Mouse (Mus musculus) kidney, postnatal 14 days (tissue): Measurements from ENCODE around the gene Copg1.
A peak's percentile ranks its signal among the peaks of the same experiment; 100 is the strongest.
"Not testable (repeated sequence)": the region's sequence is repeated elsewhere in the genome, so short reads cannot be mapped to it uniquely, and the experiment has no call there.

Experiments used
- DNase-seq: peaks from one replicate; pipeline ENCODE4 v3.0.0; 2022; ENCODE audit warnings: mixed read lengths

Gene Copg1

DNA sequence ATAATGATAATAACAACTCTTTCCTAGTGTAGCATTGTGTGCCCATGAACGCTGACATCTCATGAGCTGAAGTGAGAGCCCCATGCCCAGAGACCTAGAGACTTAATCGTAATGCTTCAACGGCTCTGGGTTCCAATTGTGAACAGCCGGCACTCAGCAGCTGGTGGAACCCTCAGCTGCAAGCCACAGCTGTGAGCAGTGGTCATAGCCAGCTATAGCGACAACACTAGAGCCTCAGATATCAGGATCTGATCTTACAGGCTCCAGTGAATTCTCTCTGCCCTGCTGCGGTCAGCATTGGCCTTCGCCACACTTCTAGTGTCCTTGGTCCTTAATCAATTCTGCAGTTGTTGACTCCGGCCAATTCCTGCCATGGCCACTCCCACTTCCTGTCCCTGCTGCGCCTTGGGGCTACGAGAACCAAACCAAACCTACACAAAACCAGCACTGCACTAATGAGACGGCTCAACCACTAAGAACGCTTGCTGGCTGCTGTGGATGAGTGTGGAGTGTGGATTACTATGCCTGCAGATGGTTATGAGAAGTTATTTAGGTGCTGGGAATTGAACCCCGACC, 11.5 kb upstream of the Copg1 start:
- DNase-seq, result peak; percentile 72

DNA sequence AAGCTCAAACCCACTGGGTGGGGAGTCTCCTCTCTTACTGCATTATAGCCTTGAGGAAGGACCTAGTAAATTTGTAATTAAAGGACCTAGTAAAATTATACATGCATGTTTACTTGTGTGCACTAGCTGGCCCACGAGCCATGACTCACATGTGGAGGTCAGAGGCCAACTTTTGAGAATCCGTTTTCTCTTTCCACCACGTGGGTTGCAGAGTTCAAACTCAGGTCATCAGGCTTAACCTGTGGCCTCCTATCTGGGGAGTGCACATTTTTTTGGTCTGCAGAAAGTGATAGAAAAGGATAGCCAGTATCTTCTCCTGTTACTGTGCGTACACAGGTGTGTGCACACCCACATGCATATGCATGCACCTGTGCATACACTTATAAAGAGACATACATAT, 8.6 kb upstream of the Copg1 start:
- no peak for DNase-seq

DNA sequence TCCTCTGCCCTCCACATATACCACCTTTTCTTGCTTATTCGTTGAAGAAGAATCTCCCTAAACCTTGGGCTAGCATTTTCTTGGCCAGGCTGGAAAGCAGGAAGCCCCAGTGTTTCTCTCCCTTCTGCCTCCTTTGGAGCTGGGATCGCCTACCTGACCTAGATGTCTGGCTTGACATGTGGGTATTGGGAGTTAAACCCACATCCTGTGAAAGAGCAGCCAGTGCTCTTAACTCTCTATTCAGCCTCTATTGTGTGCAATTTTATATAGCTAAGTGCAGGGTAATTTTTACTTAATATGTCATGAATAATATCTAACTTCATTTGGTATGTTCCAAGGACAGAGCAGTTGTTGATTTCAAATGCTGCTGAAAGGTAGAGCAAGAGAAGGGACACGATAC, 8.0 kb upstream of the Copg1 start:
- no peak for DNase-seq

DNA sequence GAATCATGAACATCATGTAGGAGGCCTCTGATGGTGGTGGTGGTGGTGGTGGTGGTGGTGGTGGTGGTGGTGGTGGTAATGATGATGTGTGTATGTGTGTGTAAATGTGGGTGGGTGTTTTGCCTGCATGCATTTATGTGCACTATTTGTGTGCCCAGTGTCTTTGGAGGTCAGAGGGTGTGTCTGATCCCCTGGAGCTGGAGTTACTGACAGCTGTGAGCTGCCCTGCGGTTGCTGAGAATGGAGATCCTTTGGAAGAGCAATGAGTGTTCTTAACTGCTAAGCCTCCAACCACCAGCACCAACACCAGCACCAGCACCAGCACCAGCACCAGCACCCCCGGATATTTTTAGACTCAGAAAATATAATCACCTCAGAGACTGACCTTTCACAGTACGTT, 5.4 kb upstream of the Copg1 start:
- no peak for DNase-seq

DNA sequence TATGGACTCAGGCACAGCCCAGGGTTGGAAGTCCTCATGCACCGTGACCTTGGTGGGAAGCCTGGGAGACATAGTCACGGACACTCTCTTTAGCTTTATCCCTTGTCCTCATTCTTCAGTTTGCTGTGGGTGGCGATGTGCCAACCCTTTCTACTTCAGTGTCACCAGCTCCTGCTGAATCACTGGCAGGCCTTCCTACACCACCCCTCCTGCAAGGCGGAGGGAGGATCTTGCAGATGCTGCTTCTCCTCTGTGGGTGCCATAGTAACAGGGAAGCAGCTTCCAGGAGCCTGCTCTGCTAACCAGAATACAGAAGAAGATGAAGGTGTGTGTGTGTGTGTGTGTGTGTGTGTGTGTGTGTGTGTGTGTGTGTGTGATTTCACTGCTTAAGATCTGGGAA, 4.8 kb upstream of the Copg1 start:
- no peak for DNase-seq

DNA sequence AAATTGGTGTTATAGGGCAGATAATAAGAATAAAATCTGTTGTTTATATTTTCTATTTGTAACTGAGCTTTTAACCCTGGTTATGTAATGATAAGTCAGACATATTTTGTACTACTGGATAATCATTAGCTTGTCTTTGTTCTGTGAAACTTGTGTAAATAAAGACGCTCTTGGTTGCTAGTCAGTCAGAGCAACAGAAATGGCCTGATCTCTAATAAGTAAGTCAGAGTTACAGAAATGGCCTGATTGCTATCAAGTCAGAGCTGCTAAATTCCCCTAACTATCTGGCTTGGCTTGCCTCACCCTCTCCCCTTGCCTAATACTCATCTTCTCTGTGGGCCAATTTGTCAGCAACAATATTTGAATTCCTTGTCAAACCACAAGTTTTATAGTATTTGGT, 893 bp upstream of the Copg1 start:
- DNase-seq, result no peak

DNA sequence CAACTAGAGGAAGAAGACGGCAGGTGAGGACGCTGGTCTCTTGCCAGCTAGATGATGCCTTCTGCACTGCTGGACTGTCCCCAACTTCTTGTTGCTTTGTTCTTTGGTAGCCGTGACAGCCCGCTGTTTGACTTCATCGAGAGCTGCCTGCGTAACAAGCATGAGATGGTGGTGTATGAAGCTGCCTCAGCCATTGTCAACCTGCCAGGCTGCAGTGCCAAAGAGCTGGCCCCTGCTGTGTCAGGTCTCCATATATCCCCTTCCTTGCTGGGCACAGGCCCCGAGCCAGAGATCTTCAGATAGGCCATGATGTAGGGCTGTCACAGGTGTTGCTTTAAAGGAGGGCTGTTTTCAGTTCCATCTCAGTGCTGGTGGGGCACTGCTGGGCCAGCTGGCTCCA, 6.3 kb downstream of the Copg1 start:
- no peak for DNase-seq

DNA sequence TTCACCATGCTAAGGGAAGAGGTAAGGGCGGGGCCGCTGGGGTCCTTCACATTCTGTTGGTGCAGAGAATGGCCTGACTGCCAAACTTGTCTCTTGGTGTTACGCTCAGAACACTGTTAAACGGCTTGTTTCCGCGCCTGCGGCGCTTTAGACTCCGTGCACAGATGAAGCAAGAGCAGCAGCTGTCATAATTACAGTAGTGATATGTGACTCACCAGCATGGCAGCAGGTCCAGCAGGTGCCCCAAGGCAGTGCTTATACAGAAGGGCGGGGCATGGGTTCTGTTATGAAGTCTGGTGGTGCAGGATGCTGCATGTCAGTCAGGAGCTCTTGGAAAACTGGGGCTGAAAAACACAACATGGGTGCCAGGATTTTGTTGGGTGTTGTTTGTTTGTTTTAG, 10.4 kb downstream of the Copg1 start:
- no peak for DNase-seq

DNA sequence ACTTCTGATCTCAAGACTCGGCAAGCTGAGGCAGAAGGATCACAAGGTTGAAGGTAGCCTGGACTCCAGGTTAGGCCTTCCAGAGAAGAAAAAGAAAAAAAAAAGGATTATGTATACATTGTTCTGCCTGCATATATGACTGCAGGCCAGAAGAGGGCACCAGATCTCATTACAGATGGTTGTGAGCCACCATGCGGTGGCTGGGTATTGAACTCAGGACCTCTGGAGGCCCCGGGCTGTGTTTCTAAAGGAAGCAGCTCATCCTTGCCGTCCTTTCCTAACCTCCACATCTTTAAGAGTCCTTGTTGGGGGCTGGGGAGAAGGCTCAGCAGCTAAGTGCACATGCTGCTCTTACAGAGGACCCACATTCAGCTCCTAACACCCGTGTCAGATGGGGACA, 19.0 kb downstream of the Copg1 start:
- no peak for DNase-seq

DNA sequence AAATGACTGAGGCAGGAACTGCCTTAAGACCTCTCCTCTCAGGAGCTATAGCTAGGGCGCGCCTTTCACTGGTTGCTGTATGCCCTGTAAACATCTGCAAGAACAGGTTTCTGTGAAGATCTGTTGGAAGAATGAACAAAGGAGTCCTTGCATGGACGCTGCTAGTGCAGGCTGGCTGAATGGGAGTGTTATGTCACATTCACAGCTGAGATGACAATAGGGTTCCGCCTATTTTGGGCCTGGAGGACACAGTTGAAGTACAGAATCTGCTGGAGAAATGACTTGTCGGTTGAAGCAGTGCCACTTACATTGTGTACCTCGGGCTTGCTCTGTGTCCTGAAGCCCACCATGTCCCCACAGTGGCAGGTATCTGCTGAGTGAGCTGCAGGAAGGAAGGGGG, 21.6 kb downstream of the Copg1 start:
- DNase-seq, result no peak

DNA sequence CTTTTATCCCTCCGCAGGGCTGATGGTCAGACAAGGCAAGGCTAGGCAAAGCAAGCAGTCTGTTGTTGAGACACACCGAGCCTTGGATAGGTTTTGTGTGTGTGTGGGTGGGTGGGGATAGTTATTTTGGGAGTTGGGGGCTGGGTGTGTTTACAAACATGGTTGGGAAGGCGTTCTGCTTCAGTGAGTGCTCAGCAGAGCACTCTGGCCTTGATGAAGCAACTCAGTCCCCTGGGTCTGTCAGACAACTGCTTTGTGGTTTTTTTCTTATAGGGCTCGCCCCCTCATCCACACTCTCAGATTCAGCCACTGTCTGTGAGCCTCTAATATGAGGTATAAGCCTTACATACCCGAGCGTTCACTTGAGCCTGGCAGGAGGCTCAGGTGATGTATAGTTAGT, 23.9 kb downstream of the Copg1 start:
- no peak for DNase-seq

DNA sequence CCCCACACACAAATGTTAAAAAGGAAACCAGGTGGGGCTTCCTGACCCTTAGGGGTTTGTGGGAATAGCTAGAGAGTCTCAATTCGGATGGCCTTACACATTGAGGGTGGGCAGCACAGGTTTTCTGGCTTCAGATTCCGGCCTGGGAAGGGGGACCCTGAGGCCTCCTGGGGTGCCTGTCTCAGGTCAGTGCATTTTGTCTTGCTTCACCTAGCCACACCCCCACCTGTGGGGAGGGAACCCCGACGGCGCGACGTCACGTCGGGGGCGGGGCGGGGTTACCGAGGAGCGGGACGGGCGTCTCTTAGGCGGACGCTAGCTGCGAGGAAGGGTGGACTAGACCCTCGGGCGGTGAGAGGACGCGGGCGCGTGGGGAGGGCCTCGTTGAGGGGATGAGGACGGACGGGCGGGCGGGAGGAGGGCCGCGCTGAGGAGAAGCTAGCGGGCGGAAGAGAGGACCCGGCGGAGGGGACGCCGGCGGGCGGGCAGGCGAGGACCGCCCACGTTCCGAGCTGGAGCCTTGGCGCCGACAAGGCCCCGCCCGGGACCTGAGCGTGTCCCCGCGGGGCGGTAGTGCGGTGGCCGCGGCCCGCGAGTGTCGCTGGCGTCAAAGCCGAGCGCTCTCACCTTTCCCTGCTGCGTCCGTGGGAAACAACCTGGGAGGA, 26.2 kb downstream of the Copg1 start, which contains the start of gene Hmces:
Gene Hmces (plus strand): TSS at position 275 of the 665 bp plus-strand sequence.
- peak; percentile 87 for DNase-seq

DNA sequence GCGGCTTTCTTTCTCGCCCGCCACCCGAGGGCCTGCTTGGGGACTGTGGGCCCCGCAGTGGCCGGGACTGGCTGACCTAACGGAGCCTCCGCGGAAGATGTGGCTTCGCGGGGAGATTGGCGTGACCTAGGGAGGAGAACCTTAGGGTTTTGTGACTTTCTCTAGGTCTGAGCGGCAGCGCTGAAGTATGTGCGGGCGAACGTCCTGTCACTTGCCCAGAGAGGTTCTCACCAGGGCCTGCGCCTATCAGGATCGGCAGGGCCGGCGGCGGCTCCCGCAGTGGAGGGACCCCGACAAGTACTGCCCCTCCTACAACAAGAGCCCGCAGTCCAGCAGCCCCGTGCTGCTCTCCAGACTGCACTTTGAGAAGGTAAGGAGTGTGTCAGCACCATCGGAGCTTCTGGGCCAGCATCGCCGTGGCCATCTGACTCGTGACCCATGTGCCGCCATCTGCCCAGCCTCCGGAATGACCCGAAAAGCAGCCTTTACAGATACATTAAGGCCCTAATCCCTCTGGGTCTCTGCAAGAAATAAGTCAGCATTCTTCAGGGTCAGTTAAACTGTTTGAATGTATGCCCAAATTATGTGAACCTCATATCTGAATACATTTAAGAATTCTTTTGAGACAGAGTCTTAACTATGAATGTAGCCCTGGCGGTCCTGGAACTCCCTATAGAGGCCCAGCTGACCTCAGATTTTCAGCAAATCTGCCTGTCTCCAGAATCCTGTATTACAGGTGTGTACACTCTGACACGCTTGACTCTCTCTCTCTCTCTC, 26.9 kb downstream of the Copg1 start:
- DNase-seq, result peak; percentile 58

DNA sequence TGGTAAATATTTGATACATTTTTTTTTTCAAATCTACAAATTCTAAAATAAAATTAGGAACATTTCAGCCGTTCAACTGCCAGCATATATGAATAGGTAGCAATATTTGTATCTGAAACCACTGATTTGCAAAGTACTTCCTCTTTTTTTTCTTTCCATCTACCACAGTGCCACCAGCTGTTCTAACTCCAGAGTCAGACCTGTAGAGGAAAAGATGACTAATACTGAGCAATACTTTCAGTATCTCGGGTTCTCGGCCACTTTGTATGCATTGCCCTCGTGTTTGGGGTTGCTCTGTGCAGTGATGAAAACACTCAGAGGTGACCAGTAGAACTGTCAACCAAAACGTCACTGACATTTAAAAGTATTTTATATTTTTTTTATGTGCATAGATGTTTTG, 28.3 kb downstream of the Copg1 start:
- DNase-seq, result no peak

DNA sequence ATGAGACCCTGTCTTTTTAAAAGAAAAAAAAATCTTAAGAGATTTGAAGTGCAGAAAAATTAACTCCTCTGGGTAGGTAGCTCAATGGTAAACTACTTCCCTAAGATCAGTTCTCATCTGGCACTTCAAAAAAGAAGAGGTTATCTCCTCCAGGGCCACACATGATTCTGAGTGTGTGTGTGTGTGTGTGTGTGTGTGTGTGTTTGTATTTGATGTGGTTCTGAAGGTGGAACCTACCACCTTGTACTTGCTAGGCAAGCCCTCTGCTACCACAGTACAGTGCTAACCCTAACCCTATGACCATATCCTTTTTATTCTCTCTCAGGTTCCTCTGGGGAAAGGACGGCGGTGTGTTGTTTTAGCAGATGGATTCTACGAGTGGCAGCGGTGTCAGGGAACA, 33.6 kb downstream of the Copg1 start:
- DNase-seq, result no peak

DNA sequence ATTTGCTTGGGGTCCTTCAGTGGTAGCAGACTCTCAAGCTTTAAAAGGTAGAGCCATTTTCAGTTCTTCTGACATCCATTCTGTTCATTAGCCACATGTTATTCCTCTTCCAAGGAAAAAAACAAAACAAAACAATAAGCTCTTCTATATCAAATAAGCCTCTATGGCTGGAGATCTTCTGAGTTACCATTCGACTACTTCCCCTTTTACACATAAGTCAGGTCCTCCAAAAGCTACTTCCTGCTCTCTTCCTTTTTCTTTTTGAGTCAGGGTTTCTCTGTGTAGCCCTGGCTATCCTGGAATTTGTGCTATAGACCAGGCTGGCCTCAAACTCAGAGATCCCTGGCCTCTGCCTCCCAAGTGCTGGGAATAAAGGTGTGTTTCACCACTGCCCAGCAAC, 36.0 kb downstream of the Copg1 start:
- no peak for DNase-seq

DNA sequence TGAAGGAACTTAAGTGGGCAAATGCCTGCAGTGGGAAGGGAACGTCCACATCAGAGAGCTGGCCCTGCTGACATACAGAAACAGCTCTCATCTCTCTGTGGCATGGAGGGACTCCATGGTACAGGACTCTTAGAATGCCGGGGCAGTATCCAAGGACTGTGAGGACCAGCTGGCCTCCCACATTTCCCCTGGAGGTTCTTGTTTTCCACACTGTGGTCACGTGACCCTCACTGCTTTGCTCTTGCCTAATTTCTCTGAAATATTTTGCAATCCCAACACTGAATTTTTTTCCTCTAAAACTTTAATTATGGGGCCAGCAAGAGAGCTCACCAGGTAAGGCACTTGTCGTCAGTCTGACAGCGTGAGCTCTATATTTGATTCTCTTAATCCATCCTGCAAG, 47.4 kb downstream of the Copg1 start:
- DNase-seq, result no peak

DNA sequence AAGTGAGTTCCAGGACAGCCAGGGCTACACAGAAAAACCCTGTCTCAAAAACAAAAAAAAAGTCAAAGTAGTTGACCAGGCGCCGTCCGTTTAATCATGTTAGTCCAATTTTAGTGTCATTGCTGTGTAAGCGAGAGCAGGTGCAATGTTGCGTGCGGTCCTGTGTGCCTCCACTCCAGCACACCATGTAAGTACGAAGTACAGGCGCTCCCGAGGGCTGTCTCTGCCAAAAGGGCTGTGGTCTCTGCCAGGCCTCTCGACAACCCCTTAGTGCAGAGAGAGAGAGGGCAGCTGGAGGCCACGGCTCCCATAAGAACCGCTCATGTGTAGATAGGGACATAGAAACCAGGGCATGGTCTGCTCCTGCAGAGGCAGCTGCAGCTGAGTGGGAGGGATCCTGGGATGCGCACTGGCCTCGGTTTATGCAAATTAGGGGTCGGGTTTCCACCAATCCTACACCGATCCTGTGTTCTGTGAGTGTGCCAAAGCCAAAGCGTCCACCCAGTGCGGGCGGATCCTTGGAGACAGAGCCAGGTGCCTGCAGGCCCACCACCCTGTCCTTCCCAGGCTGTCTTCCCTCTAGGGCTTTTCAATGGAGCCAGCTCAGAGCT, 49.7 kb downstream of the Copg1 start:
- peak; percentile 51 for DNase-seq

DNA sequence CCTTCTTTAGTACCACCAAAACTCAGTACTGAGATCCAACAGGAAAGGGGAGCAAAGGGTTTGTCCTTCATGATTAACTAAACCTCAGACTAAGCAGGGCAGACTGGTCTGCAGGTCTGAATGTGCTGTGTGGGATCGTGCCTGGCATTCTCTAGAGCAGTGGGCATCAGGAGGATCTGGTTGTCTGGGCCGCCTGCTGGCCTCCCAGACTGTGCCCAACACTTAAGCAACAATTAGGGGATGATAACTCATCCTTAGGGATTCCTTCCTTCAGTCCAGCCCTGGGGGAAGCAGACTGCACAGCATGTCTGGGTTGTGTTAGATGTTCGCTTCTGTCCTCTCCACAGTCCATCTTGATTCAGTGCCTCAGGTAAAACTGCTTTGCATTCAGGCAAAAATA, 51.3 kb downstream of the Copg1 start:
- DNase-seq, result no peak

DNA sequence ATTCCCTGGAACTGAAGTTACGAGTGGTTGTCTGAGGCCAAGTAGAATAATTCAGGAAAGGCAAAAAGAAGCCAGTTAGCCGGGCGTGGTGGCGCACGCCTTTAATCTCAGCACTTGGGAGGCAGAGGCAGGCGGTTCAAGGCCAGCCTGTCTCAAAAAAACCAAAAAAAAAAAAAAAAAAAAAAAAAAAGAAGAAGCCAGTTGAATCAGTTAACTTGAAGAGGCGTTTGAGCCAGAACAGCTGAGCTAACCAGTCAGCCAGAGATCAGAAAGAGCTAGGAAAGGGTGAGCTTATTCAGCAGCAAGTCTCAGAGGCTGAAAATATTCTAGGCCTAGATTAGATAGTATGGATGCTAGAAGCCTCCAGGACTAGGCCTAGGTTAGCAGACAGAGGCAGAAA, 54.6 kb downstream of the Copg1 start:
- no peak for DNase-seq

DNA sequence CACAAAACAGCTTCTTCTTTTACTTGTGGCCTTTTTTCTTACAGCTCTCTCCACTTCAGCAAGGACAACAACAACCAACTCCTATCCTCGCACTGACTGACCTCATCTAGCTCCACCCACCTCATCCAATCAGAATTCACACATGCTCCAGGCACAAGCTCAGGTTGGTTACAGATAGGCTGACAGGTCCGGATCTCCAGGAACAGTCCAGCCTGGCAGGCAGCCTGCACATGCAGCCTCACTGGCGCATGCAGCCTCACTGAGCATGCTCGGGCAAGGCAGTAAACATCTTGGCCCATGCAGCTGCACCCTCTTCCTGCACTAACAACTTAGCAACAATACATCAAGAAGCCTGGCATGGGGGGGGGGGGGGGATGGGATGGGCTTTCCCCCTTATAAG, 74.8 kb downstream of the Copg1 start:
- DNase-seq, result not testable (repeated sequence)
